Mouse (Mus musculus) spleen, adult 18-20 months (tissue): Measurements from ENCODE around the gene Xrcc6.

ENCODE experiments used
- DNase-seq, 2 experiments: peaks; one replicate each; pipeline ENCODE4 v3.0.0; 2022; ENCODE audit warnings: mixed read lengths in 2 of 2

The Xrcc6 gene

GRCm38 (mm10) chr15:82086131-82086530 lies 98.5 kb downstream of the Xrcc6 start:
- DNase-seq = no peak

GRCm38 (mm10) chr15:82087266-82087665 lies 99.6 kb downstream of the Xrcc6 start:
- no peak for DNase-seq
